Mouse (Mus musculus) kidney, adult 2 months (tissue): Measurements from ENCODE around the gene Slc6a5.

ENCODE experiments used
- CTCF ChIP-seq: fragments of 200-500 bp; conservative IDR thresholded peaks from 2 replicates; pipeline ENCODE4 v1.5.1; 2011; ENCODE audit warnings: low read depth, mild to moderate bottlenecking, control low read depth, low read length, moderate library complexity, mixed read lengths; ENCODE audit not compliant: insufficient read depth, insufficient read length
- POLR2A ChIP-seq: fragments of 200-500 bp; IDR thresholded peaks from one replicate; pipeline ENCODE4 v1.6.1; 2011; ENCODE audit warnings: low read depth, low read length, control low read depth

DNA sequence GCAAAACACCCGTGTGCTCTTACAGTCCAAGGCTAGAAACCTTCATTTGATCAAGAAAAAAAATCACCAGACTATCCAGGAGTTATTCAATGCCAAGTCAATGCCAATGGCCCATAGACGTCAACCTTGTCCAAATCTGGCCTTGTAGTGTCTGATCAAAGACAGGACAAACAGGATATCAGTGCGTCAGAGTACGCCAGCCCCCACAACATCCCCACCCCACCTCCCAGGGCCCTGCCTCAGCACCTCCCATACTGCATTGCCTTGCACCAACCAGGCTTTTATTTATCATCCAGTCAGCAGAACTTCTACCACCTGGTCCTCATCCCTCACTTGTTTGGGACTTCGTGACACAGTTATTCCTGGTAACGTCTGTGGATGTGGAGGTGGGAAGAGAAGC lies 14.7 kb upstream of the Slc6a5 start:
- no peak for TF ChIP-seq CTCF
- no peak for TF ChIP-seq POLR2A
